ENCODE assay signal across 19 mouse cellular contexts in the genomic region with DNA sequence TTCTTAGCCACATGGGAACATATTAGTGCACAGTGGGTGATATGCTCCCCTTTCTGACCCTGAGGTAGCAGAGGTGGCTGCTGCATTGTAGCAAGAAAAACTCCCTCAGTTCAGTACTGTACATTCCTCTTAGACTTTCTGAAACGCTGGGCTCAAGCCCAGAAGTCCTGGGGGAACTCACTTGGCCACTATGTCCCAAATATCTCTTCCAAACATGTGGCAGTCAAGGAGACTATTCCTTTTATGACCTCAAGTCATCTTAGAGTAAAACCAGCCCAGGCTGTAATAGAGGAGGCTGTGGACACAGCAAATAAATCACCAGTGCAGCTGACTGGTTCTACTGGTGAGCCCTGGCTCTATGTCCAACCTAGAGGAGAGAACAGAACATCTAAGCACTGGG. TPM values are rescaled to one million over a fixed set of nuclear protein-coding genes. Genes with fewer than 3 reads are reported as not detected.
DNase-seq lines count a peak whose midpoint lies in the region; ATAC-seq lines count a peak whose summit lies in the region.
"Had no signal": no experiment of that assay in that cellular context is flagged by ENCODE, and none has a peak within 500 bp of the region (broad histone marks: within the 10 kb centered on the region; RNA-seq: fewer than 3 reads in every experiment).

No protein-coding gene starts in this region.

- ATAC-seq in kidney, embryonic 14.5 days (ENCODE audit: low FRiP score, low TSS enrichment), result no peak
- ATAC-seq in heart, embryonic 14.5 days (ENCODE audit: insufficient number of reproducible peaks, insufficient read depth, low FRiP score, low read depth), result 0 out of 2 replicates have a peak, but pooled peaks have one; percentile 4
- ATAC-seq in midbrain, embryonic 14.5 days (ENCODE audit: low FRiP score, low TSS enrichment), result no peak
- ATAC-seq: forebrain, embryonic 13.5 days; hindbrain, postnatal 0 days; midbrain, embryonic 15.5 days had no signal

- no peaks in the 10 kb centered on the region for H3K36me3 ChIP-seq in kidney, embryonic 14.5 days (ENCODE audit: control insufficient read depth, insufficient read depth, low read length)
- no peaks in the 10 kb centered on the region for H3K36me3 ChIP-seq in heart, embryonic 14.5 days (ENCODE audit: control insufficient read depth, insufficient read depth, low read length)
- H3K36me3 ChIP-seq in midbrain, embryonic 14.5 days (ENCODE audit: control insufficient read depth, insufficient read depth, low read length), result no peaks in the 10 kb centered on the region
- H3K36me3 ChIP-seq: liver, embryonic 13.5 days; midbrain, embryonic 15.5 days had no signal

- H3K4me2 ChIP-seq in kidney, embryonic 14.5 days (replicated peaks; ENCODE audit: low read depth, low read length), result no peak overlapping the region
- H3K4me2 ChIP-seq in heart, embryonic 14.5 days (ENCODE audit: low read length), result no peak overlapping the region
- no peak overlapping the region for H3K4me2 ChIP-seq in midbrain, embryonic 14.5 days (ENCODE audit: low read length)
- H3K4me2 ChIP-seq: forebrain, embryonic 13.5 days; liver, embryonic 13.5 days; midbrain, embryonic 15.5 days had no signal

- peak; percentile 39 for DNase-seq in adrenal gland, postnatal 10 days
- no peak for DNase-seq in adrenal gland, postnatal 36 days
- peak; percentile 6 for DNase-seq in kidney, postnatal 10 days
- no peak for DNase-seq in thymus, postnatal 14 days
- DNase-seq in midbrain, embryonic 14.5 days, result no peak
- DNase-seq: cerebellum, postnatal 25 days; kidney, adult 18-20 months; kidney, postnatal 36 days; layer of hippocampus, adult 9-11 months; liver, embryonic 13.5 days; right cerebral cortex, adult 18-20 months had no signal

- H3K9me3 ChIP-seq in kidney, embryonic 14.5 days (ENCODE audit: control insufficient read depth, low read length), result no peaks in the 10 kb centered on the region
- no peaks in the 10 kb centered on the region for H3K9me3 ChIP-seq in heart, embryonic 14.5 days (ENCODE audit: control insufficient read depth, low read length)
- no peaks in the 10 kb centered on the region for H3K9me3 ChIP-seq in midbrain, embryonic 14.5 days (ENCODE audit: control insufficient read depth, low read length)
- H3K9me3 ChIP-seq: forebrain, embryonic 13.5 days; liver, embryonic 13.5 days; midbrain, embryonic 15.5 days had no signal

- no peak overlapping the region for H3K4me3 ChIP-seq in kidney, embryonic 14.5 days (ENCODE audit: low read length)
- no peak overlapping the region for H3K4me3 ChIP-seq in heart, embryonic 14.5 days (ENCODE audit: control insufficient read depth in 1 of 2, insufficient read depth in 1 of 2, low read depth in 1 of 2, low read length in 2 of 2)
- no peak overlapping the region for H3K4me3 ChIP-seq in midbrain, embryonic 14.5 days (replicated peaks; ENCODE audit: low read depth, low read length)
- H3K4me3 ChIP-seq: forebrain, embryonic 13.5 days; liver, embryonic 13.5 days; midbrain, embryonic 15.5 days had no signal

- H3K27ac ChIP-seq in kidney, embryonic 14.5 days (ENCODE audit: low read depth, low read length), result no peak overlapping the region
- no peak overlapping the region for H3K27ac ChIP-seq in heart, embryonic 14.5 days (replicated peaks in 1 of 2; ENCODE audit: control insufficient read depth in 1 of 2, insufficient read depth in 1 of 2, low read depth in 2 of 2, low read length in 2 of 2)
- H3K27ac ChIP-seq in midbrain, embryonic 14.5 days (replicated peaks; ENCODE audit: low read depth, low read length), result no peak overlapping the region
- H3K27ac ChIP-seq: forebrain, embryonic 13.5 days; hindbrain, postnatal 0 days; liver, embryonic 13.5 days; midbrain, embryonic 15.5 days had no signal

- peaks cover 6% of the 10 kb centered on the region; the same call in 1 of the 2 replicates for H3K4me1 ChIP-seq in kidney, embryonic 14.5 days (ENCODE audit: control insufficient read depth, insufficient read depth, low read length)
- H3K4me1 ChIP-seq in heart, embryonic 14.5 days (ENCODE audit: control insufficient read depth in 2 of 2, insufficient read depth in 2 of 2, low read length in 2 of 2), result peaks cover 16 to 20% of the 10 kb centered on the region in 2 experiments
- no peaks in the 10 kb centered on the region for H3K4me1 ChIP-seq in midbrain, embryonic 14.5 days (ENCODE audit: control insufficient read depth, insufficient read depth, low read length)
- H3K4me1 ChIP-seq: forebrain, embryonic 13.5 days; liver, embryonic 13.5 days; midbrain, embryonic 15.5 days had no signal

- H3K9ac ChIP-seq in kidney, embryonic 14.5 days (ENCODE audit: low read depth, low read length), result no peak overlapping the region
- no peak overlapping the region for H3K9ac ChIP-seq in heart, embryonic 14.5 days (ENCODE audit: low read length)
- no peak overlapping the region for H3K9ac ChIP-seq in midbrain, embryonic 14.5 days (replicated peaks; ENCODE audit: low read length)
- H3K9ac ChIP-seq: forebrain, embryonic 13.5 days; liver, embryonic 13.5 days; midbrain, embryonic 15.5 days had no signal

- H3K27me3 ChIP-seq in kidney, embryonic 14.5 days (ENCODE audit: control insufficient read depth, insufficient read depth, low read length), result no peaks in the 10 kb centered on the region
- no peaks in the 10 kb centered on the region for H3K27me3 ChIP-seq in heart, embryonic 14.5 days (ENCODE audit: control insufficient read depth, insufficient read depth, low read length)
- no peaks in the 10 kb centered on the region for H3K27me3 ChIP-seq in midbrain, embryonic 14.5 days (ENCODE audit: control insufficient read depth, insufficient read depth, low read length)
- H3K27me3 ChIP-seq: CH12.LX; forebrain, embryonic 13.5 days; liver, embryonic 13.5 days; midbrain, embryonic 15.5 days had no signal

- WGBS in kidney, embryonic 14.5 days, result 70% methylated on average over 1 of the region's 1 CpGs
- 67% methylated on average over 1 of the region's 1 CpGs for WGBS in heart, embryonic 14.5 days
- 79% methylated on average over 1 of the region's 1 CpGs for WGBS in midbrain, embryonic 14.5 days

RNA-seq across cellular contexts. Expression of gene Kcne4, which starts 45.7 kb away (rescaled TPM):
- total RNA-seq in adrenal gland, postnatal 10 days (2021), result 1 to 10 TPM; 4.3 to 7.0 TPM
- 1 to 10 TPM; 7.0 to 8.1 TPM for total RNA-seq in adrenal gland, postnatal 36 days (2021)
- 4.7 and 4.9 TPM in 2 replicates for polyA plus RNA-seq in kidney, embryonic 14.5 days (2014; fragmentation: Nextera tagmentation; extraction: Ambion mirVana)
- 3.3 and 4.2 TPM in 2 replicates for polyA plus RNA-seq in heart, embryonic 14.5 days (2014; fragmentation: Nextera tagmentation; extraction: Ambion mirVana)
- 0.63 and 1.5 TPM in 2 replicates for polyA plus RNA-seq in midbrain, embryonic 14.5 days (2014; fragmentation: Nextera tagmentation; extraction: Ambion mirVana)
- total RNA-seq: CH12.LX; hematopoietic stem cell, adult 5-6 weeks; megakaryocyte progenitor cell, adult 5-6 weeks had no signal

Comparison
In these comparisons a context has a peak if more than half of its experiments do, and no peak if none do; other contexts are left out.
1. DNase-seq: peak in adrenal gland, postnatal 10 days (single experiment) and kidney, postnatal 10 days (single experiment); none in adrenal gland, postnatal 36 days (0 of 2), thymus, postnatal 14 days (single experiment) and midbrain, embryonic 14.5 days (single experiment).